Mouse (Mus musculus) urinary bladder, postnatal 4 days (tissue): Measurements from ENCODE around the gene Gm49369.

Experiments used
- DNase-seq, 2 experiments: peaks; one replicate each; pipeline ENCODE4 v3.0.0; 2021 to 2022; ENCODE audit warnings: low spot score in 2 of 2

The Gm49369 gene

DNA sequence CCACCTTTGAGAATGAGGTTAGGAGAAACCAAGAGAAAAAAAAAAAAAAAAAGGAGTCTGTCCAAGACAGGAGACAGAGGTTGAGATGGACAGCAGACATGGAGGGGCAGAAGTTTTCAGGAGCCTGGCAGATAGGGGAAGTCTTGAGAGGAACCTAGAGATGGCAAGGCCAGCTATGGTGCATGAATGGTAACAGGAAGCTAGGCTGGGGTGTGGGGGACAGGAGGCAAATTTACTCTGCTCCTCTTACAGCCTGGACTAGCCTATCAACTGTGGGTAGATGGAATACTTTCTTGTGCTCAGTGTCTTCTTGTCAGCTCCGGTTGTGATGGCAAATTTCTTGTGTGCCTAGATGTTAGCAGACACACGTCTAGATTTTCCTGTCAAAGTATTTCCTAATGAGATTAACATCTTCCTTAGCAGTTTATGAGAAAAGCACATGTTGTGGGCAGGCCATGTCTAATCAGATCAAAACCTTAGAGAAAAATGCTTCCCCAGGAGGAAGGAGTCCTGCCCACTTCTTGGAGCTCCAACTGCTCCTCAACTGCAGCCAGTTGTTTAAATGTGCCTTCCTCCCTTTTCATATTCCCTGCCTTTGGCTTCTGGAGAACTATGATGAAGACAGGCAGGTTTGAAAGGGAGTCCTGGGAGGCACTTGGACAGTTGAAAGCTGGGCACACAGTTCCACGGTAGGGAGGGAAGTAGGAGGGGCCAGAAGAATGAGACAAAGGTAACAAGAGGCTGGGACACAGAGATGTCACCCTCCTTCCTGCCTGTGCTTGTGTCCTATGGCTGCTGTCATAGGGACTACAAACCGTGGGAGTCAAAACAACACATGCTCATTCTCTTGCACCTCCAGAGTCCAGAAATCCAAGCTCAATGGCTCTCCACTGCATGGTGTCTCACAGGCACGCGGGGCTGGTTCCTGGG is 12.1 kb upstream of the Gm49369 start:
- DNase-seq: no peak

DNA sequence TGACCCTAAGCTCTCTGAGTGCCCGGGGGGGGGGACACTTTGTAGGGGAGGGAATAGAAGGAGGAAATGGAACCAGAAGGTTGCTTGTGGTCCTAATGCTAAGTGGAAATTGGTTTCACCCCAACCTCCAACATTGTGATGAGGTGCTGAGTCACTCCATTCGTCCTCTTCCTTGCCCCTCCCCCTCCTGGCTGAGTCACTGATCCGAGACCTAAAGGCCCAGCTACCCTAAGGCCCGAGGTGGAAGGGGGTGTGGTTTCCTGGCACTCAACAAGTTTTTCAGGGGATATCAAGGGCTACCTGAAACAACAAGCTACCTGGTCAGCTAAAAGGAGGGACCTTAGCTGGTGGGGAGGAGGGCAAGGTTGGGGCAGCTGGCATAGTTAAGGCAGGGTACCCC is 10.7 kb upstream of the Gm49369 start:
- no peak for DNase-seq

- DNase-seq: no peak
Observed at GRCm38 (mm10) chr7:142391609-142392008, 9.1 kb upstream of the Gm49369 start.

GRCm38 (mm10) chr7:142391108-142391507 is 8.6 kb upstream of the Gm49369 start:
- no peak for DNase-seq

GRCm38 (mm10) chr7:142389961-142390650 is 7.6 kb upstream of the Gm49369 start:
- no peak for DNase-seq

DNA sequence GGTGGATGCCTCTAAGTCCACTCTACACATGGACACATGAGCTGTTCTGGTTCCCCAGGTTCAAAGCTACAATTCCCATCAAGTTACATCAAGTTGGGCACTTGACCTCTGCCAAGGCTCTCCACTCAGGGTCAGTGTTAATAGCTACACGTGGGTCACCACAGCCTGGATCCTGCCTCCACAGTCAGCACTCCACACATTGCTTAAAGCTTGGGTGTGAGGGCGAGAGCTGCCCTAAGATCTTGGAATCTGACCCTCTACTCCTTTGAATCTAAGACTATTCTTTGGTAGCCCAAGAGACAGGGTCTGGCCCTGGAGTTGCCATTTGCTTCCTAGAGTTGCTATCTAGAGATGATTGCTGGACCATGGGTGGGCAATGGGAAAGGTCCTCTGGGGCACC is 6.3 kb upstream of the Gm49369 start:
- DNase-seq: no peak

GRCm38 (mm10) chr7:142388198-142388597 is 5.7 kb upstream of the Gm49369 start:
- no peak for DNase-seq

DNA sequence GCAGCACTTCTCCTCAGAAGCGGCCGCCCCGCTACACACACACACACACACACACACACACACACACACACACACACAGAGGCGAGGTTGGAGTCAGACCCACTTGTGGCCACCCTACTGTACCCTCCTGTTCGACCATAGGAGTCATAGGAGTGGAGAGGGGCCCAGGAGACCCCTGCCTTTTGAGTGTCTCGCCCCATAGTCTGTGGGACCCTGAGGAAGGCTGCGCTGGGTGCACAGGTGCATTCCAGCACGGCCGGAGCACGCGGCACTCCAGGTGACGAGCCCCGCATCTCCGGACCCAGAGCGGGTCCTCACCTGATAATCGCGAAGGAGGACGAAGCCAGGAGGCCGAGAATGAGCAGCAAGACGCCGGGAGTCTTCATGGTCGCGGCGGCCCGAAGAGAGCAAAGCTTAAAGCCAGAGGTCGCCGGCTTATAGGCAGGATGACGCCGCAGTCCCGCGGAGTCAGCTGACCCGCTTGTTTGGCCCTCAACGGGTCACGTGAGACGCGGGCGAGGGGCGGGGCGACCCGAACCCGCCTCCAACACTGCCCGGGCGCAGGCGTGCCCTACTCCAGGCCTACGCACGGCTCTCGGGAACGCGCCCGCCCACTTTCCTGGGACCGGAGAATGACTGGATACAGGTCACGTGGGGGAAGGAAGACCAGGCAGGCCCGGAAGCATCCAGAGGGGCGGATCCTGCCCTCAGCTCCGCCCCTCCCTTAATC is 5.1 kb upstream of the Gm49369 start, which contains the start of gene Ctsd:
TSS of gene Ctsd (minus strand) at position 620 of the 730 bp plus-strand sequence.
- DNase-seq: peak; percentile 96 to 98

- DNase-seq: no peak
Observed at GRCm38 (mm10) chr7:142386621-142387201, 4.2 kb upstream of the Gm49369 start.

DNA sequence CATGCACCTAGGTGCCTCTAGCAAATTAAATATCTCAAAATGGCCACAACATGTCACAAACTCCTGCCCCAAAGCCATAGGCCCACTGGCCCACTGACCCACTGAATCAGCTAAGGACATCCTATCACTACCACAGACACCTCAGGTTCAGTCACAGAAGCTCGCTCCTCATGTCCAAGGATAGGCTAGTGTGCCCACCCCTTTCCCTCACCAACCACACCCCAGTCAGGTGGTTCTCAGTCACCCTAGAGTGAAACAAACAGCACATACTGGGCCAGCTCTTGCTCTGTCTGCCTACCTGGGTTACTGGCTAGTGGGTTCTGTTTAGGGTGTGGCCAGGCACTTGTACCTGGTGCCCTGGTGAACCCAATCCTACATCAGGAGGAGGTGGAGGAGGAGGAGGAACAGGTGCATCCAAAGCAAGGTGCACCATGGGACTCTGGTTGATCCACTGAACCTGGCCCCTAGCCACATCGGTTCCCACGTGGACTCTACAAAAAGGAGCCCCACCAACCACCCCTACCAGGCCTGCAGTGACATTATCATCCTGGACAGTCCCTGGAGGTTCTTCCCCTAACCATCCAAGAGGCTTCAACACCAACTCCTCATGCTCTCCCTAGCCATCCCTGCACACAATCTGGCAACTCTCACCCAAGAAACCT is 3.4 kb upstream of the Gm49369 start:
- DNase-seq: no peak

GRCm38 (mm10) chr7:142384306-142384705 is 1.8 kb upstream of the Gm49369 start:
- no peak for DNase-seq

GRCm38 (mm10) chr7:142381175-142381574 is 1.3 kb downstream of the Gm49369 start:
- DNase-seq: no peak

DNA sequence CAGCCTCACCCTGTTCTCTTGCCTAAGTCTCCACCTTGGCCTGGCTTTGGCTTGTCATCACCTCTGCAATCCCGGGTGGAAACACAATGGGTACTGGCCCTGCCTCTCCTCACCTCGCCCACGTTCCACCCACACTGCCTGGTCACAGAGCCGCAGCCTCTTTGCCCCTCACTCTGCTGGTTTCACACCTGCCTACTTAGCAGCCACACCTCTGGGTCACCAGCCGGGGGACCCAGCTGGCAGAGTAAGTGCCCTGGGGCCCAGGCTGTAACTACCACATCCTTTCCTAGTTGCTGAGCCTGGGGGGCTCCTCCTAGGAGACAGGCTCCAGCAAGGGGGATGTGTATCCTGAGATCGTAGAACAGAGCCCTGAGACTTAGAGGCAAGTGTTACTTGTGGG is 3.3 kb downstream of the Gm49369 start:
- no peak for DNase-seq

DNA sequence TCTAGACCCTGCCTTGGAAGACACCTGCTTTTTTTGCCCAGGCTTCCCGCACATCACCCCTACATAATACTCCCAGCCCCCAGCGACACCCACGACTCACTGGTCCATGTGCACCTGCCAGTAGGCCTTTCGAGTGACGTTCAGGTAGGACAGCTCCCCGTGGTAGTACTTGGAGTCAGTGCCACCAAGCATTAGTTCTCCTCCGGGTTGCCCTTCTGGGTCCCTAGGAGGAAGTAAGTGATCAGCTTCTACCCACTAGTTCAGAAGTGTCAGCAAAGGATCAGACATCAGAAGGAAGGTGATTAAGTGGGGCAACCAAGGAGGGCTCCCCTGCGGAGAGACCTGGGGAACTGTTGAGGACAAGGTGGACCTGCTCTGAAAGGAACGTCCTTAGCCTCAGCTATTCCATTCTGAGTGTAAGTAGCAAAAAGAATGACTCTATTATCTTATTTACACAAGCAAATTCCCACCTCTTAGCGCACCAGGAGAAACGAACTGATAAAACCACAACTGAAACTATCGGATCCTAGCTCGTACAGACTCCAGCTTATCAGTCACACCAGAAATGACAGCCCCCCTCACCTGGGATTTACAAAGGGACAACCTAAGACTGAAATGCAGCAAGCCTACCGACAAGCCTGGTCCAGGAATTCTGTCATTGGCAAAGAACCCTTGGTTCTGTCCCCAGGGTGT is 5.1 kb downstream of the Gm49369 start:
- DNase-seq: no peak

DNA sequence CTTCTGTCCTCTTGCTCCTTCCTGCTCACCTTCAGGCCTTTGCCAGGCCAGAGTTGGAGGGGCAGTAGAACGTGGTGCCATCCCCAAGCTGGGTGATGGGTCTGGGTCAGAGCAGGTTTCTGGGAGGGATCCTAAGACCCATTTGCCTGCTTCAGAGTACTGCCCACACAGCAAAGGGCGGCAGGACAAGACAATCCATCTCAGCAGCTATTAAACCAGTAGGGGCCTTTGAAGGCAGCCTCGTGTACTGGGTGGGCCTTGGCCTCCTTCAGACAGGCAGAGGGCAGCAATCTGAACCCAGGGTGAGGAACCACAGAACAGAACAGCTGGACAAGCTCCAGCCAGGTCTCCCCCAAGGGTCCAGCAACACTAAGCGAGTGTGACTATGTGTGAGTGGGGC is 6.4 kb downstream of the Gm49369 start:
- DNase-seq: no peak

DNA sequence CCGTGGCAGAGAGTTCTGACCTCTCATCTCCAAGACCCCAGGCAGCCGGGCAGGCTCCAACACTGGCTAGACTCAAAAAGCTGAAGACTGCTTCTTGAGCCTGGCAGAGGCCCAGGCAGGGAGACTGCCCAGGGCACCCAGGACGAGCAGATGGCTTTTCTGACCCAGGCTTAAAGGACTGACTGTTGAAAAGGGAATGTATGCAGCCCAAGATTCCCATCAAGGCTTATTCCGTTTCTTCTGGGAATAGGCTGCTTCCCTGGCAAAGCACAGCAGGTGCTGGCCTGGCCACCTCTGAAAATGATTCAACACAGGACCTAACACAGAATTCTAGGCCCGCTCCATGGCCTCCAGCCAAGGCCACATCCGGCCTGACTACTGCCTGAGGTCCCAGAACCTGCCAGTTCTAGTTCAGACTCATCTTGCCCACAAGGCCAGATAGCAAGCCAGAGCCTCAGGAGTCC is 7.2 kb downstream of the Gm49369 start:
- DNase-seq: no peak

- DNase-seq: no peak
Observed at GRCm38 (mm10) chr7:142374413-142375015, 8.0 kb downstream of the Gm49369 start.

DNA sequence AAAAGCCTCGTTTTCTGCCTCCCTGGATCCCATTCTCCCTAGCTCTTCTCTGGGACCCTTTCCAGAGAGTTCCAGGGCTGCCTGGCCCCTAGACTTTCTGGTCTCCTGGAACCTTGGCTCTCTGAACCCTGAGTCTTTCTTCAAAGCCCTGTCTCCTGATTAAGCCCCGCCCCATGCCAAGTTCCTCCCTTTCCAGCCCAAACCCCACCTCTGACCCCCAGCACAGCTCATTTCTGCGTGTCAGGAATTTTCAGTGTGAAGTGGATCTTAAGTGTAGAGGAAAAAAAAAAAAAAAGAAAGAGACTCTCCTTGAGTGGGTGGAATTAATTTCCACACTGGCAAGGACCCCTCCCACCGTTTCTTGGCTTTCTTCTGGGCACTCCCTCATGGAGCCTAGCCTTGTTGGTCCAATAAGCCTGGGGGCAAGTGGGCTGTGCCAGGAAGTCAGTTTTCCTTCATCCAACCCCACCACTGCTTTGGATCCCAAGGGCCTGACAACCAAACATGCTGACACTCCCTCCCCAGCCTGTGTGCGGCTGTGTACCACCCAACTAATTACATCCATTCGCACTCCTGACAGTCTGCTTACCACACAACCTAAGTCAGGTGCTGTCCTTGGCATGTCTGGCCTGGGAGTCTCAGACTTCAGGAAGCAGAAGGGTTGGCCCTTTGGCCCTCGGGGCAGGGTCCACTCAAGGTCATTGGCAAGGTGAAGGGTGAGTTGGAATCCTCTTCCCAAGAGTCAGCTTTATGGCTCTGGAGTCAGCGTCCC is 8.6 kb downstream of the Gm49369 start, which contains the start of gene Ifitm10:
TSS of gene Ifitm10 (minus strand) at position 113 of the 772 bp plus-strand sequence.
- no peak for DNase-seq

DNA sequence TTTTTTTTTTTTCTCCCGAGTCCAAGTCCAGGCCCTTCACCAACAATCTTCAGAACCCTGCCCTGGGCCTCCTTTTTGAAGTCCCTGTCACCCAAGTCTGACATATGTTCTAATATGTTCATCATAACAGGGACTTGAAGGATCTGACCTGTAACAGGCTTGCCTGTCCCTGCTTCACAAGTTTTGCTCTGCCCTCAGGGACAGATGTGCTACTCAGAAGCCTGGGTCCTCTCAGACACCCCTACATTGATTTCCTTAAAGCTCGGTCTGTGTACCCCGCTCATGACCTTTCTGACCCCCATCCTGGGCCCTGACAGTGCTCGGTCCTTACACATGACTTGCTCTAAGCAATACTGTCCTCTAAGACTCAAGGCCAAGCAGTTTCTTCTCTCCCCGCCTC is 9.4 kb downstream of the Gm49369 start:
- DNase-seq: no peak
